Mouse (Mus musculus): Measurements from ENCODE around the gene Mad1l1. TPM values are rescaled to one million over a fixed set of nuclear protein-coding genes. Genes with fewer than 3 reads are reported as not detected.

Gene Mad1l1
- total RNA-seq, 1 experiment from 2014 or later: 38.8 TPM

DNA sequence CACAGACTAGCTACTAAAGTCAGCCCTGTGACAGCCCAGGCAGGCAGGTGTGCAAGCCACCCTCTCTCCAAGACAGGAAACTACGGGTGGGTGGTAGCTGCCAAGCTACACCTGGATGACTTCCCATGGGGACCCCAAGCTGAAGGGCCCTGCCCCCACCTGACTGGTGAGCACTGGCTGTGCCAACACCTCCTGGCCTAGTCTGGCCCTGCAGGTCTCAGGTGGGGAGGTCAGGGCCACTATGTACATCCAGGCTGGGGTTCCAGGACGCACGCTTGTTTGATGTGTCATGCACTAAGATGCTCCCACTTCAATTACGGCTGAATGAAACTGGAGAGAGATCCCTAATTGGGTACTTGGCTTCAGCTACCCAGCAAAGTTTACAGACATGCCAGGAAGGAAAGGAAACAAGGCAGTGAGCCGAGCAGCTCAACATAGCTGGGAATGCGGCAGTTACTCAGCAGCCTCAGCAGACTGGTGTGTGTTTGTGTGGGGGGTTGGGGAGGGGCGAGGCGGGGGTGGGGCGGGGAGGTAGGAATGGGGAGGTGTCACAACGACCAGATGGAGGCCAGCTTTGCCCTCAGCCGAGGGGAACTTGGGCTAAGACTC is 239.0 kb downstream of the Mad1l1 start:
- ATAC-seq (ENCODE audit: extremely low read depth, insufficient number of reproducible peaks, low FRiP score, poor library complexity, severe bottlenecking): no peak

DNA sequence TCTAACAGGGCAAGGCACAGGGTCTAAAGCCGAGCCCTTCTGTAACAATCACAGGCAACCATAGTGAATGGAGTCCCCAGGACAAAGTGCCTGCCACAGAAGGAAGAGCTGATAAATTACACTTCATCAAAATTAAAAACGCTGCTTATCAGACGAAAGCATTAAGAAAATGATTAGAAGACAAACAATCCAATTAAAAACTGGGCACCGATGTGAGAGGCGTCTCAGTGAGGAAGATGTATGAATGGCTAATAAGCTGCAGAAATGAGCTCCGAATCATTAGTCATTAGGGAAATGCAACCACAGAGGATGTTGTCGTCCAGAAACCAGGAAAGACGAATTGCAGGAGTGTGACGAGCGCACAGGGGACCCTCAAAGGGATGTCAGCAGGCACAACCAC is 240.3 kb downstream of the Mad1l1 start:
- ATAC-seq (ENCODE audit: extremely low read depth, insufficient number of reproducible peaks, low FRiP score, poor library complexity, severe bottlenecking): no peak

DNA sequence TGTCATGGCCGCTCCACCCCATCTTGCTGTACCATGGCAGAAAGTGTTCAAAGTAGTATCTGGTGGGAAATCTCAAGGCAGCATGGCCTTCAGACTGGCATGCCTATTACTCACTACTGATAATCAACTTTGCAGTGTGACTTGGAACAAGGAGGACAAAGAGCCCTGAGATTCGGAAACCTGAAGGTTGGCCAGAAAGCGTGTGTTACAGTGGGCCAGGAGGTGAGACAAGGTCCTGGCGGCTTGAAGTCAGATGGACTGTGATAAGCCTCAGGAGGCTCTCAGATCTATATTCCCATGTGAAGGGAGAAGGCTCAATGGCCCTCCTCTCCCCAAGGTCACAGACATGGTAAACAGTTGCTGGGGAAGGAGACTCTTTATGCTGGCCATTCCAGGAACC is 241.8 kb downstream of the Mad1l1 start:
- no peak for ATAC-seq (ENCODE audit: extremely low read depth, insufficient number of reproducible peaks, low FRiP score, poor library complexity, severe bottlenecking)

DNA sequence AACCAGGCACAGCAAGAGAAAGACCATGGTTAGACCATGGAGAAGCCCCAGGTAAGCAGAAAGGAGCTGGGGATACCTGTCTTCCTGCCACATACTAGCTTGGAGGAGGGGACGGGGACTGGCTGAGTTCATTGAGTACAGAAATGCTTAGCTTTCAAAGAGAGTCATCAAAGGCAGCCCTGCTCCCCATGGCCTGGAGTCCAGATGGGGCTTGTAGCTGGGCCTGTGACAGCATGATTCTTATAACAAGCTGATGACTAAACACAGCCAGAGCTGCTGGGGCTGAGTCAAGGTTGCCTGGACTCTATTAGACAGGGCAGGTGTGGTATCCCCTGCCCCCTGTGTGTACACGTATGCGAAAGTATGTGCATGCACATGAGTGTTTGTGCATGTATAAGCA is 242.9 kb downstream of the Mad1l1 start:
- no peak for ATAC-seq (ENCODE audit: extremely low read depth, insufficient number of reproducible peaks, low FRiP score, poor library complexity, severe bottlenecking)

DNA sequence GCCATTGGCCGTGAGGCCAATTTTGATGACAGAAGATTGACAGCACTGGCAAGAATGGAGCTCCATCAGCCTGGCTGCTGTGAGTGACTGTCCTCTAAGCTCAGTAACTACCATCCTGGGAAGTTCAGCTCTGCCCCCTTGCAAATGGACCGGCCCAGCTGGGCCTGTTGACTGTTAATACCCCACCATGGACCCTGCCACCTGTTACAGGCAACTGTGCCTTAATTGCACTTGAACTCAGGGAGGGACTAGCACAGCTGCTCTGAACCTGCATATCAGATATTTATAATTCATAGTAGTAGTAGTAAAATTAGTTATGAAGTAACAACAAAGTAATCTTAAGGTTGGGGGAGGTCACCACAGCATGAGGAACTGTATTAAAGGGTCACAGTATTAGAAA is 244.9 kb downstream of the Mad1l1 start:
- no peak for ATAC-seq (ENCODE audit: extremely low read depth, insufficient number of reproducible peaks, low FRiP score, poor library complexity, severe bottlenecking)

DNA sequence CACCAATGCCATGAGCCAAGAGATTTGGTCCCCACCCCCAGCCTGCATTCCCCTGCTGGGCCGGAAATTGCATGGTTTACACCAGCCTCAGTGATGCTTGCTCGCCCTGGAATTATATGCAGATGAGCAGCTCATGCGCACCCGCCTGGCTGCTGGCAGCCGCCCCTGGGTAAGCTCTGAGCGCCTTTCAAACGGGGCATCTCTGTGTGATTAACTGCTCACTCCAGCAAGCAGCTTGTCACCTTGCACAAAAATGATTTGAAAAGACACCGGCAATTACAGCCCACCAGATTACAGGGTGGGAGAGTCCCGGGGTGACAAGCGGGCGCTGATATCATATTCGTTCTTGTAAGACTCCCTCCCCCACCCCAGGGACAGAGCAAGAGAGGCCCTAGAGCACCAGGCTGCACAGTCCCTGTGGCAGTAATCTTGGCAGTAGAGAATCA is 247.7 kb downstream of the Mad1l1 start:
- ATAC-seq (ENCODE audit: extremely low read depth, insufficient number of reproducible peaks, low FRiP score, poor library complexity, severe bottlenecking): no peak

DNA sequence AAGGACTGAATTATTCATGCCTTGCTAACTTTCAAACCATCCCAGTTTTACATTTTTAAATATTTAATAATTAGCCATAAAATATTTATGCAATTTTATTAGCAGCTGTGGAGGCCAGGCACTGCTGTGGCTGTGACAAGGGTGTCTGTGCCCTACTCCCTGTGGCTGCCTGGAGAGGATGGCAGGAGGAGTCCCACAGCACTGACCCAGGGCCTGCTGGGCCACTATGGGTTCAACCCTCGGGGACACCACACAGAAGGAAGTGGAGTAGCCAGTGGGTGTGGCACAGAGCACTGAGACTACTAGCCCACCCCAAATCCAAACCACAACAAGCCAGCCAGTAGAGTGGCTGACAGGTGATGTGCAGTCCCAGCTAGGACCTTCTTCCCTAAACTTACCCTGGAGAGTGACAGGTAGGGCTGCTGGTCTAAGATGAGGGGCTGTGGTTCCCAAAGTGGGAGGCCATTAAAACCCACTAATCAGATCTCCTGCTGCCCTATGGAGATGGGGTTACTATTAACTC is 248.1 kb downstream of the Mad1l1 start:
- ATAC-seq (ENCODE audit: extremely low read depth, insufficient number of reproducible peaks, low FRiP score, poor library complexity, severe bottlenecking): no peak

DNA sequence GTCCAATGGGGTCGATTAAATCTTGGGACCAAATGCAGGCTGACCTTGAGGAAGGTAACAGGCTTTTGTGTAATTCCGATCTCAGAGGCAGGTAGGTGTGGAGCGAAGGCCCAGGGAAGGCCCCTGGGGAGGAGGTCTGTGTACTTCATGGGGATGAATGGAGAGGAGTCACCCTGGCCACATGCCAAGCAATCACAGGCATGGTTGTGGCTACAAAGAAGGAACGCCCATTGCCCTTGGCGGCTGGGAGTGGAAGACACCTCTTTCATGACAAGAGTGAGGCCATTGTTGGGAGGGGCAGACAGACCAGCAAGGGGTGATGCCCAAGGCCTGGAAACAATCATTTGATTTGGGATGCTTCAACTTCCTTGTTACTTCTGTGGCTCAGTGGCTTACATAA is 252.8 kb downstream of the Mad1l1 start:
- ATAC-seq (ENCODE audit: extremely low read depth, insufficient number of reproducible peaks, low FRiP score, poor library complexity, severe bottlenecking): no peak

DNA sequence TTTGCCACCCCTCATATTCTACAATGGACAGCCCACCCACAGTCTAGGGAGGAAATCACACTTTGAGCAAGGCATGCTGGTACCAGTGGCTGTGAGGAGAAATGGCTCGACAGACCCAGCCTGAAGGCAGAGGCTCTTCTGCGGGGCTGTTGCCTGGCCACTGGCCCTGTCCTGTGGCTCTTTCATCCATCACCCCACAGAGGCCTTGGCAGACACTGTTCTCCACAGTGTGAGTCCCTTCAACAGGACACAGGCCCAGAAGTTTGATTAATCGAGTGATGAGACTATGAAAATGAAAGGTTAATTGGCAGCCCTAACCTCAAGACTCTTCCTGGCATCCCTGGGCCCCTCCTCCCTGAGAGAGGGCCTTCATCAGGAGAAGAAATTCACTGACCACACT is 253.3 kb downstream of the Mad1l1 start:
- no peak for ATAC-seq (ENCODE audit: extremely low read depth, insufficient number of reproducible peaks, low FRiP score, poor library complexity, severe bottlenecking)

DNA sequence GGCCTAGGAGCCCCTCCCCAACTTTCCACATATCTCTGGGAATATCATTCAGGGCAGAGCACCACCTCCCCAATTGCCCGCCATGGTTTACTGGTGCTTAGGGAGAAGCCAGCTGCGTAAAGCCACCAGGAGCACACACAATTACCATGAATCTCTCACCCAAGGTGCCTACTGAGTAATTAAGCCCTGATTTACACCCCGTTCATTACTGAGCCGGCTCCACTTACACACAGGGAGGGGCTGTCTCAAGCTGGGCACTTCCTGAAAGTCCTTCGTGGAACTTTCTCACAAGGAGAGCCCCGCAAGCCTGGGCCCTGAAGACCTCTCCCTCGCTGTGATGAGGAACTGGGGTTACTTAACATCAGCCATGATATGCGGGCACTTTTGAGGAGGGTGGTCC is 254.6 kb downstream of the Mad1l1 start:
- ATAC-seq (ENCODE audit: extremely low read depth, insufficient number of reproducible peaks, low FRiP score, poor library complexity, severe bottlenecking): no peak

DNA sequence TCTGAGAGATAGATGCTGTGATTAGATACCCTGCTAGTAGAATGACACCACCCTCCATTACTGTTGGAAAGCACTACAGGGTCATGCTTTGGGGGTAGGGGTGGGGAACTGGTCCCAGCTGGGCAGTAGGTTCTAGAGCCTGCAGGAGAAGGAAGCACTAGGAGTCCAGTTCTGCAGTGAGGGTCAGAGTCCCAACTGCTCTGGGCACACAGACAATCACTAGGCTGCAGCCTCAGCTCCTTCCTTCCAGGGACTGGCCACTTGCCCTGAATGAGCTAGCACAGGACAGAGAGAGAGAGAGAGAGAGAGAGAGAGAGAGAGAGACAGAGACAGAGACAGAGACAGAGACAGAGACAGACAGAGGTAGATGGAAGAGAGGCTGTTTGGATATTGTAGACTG is 255.1 kb downstream of the Mad1l1 start:
- ATAC-seq (ENCODE audit: extremely low read depth, insufficient number of reproducible peaks, low FRiP score, poor library complexity, severe bottlenecking): no peak

DNA sequence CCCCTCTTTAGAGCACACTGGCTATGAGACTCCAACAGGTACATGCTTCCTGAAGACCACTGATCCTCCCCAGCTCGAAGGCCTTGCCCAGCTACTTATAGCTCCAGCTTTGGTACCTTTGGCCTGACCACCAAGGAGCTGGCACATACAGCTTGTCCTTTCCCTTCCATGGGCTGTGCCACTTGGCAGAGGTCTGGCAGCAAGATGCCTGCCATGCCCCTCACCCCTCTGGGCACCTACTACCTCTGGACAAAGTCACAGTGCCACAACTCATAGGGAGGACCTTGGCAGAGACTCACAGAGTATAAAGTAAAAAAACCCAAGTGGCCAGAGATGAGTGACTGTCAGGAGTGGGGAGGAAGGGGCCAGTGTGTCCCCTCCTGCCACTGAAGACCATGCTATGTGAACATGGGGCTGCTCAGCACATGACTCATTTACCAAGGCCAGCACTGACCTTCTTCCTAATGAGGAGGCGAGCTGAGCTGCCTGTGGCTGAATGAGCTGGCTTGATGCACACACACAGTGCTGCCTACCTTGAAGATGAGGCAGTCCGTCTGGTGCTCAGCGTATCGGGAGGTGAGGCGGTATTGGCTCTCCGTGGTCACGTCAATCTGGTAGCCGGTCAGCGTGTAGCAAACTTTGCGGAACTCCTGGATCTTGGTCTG is 255.9 kb downstream of the Mad1l1 start:
- ATAC-seq (ENCODE audit: extremely low read depth, insufficient number of reproducible peaks, low FRiP score, poor library complexity, severe bottlenecking): no peak

DNA sequence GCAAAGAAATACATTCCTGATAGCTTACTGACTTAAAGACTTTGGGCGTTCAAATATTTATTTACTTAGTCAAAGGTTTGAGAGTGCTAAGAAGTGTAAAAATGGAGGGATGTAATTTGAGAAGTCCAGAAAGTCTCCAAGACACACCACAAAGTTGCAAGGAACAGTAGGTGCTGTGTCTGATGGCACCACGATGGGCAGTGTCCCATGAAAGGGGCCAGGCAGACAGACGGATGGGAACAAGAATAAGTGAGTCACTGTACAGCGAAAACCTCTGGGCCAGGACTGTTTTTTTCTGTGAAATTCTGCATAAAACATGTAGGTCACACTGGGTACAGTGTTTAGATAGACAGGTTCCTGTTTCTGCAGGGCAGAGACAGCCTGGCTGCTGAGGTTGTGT is 256.8 kb downstream of the Mad1l1 start:
- ATAC-seq (ENCODE audit: extremely low read depth, insufficient number of reproducible peaks, low FRiP score, poor library complexity, severe bottlenecking): no peak

DNA sequence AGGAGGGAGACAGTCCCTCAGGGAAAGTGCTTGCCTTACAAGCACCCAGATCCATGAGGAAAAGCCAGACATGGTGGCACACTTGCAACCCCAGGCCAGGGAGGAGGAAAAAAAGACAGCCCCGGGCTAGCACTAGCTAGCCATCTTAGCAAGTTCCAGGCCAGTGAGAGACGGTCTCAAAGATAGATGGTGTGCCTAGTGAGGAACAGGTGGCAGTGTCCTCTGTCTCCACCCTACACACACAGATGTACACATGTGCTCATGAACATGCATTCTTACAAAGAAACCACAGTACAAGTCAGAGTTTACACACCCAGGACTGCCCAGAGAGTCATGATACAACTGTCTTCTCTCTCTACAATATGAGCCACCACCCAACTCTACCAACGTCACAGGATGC is 258.5 kb downstream of the Mad1l1 start:
- no peak for ATAC-seq (ENCODE audit: extremely low read depth, insufficient number of reproducible peaks, low FRiP score, poor library complexity, severe bottlenecking)

DNA sequence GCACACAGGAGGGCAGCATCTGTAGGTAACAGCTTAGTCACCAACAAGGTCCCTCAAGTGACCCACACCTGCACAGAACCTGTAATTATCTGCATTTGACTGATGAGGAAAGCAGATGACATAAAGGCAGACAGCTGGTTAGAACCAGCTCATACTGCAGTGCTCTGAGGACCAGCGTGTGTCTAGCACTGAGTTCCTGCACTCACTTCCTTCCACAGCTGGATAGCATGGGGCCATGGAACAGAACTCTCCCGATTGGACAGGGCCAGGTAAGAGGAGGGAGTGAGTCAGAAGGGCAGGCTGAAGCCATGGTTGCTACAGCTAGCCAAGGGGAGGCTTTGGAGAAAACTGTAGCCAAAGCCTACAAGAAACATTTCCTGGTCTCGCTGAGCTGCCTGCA is 259.0 kb downstream of the Mad1l1 start:
- no peak for ATAC-seq (ENCODE audit: extremely low read depth, insufficient number of reproducible peaks, low FRiP score, poor library complexity, severe bottlenecking)

DNA sequence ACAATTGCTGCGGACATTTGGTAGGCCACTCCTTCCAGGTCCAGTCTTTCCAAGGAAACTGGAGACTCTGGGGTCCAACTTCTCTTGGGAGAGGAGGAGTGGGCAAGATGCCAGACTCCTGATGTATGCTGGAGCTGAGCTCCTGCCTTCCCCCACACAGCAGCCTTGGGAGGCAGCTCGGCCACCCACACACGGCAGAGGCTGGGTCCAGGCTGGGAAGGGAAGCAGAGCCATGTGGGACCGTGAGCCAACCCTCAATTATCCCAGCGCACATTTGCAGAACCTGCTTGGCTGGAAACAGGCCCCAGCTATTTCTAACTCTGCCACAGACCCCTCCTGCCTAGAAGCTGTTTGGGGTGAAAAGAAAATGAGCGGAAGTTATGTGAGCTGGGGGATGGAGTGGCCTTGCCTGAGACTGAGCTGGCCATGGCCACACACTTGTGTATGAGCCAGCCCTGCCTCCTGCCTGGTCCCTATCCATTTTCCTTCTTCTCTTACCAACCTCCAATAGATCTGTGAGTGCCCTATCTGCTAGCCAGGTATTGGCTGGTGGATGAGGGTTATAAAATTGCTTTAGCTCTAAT is 260.0 kb downstream of the Mad1l1 start:
- ATAC-seq (ENCODE audit: extremely low read depth, insufficient number of reproducible peaks, low FRiP score, poor library complexity, severe bottlenecking): no peak

DNA sequence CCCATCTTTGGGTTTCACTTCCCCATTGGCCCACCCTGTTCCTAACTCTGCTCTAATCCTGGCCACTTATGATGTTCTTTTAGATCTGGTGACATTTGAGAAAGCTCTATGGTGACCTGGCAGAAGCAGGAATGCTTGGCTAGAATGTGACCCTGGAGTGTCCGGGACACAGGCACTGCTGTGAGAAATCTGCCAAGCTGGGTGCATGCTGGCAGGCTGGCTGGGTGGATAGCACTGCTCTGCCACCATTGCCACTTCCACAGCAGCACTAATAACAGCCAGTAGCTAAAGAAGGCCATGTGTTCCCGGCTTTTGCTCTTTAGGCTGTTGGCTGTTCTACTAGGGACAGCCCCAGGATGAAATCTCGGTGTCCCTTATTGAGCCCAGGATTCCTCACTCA is 265.1 kb downstream of the Mad1l1 start:
- no peak for ATAC-seq (ENCODE audit: extremely low read depth, insufficient number of reproducible peaks, low FRiP score, poor library complexity, severe bottlenecking)

DNA sequence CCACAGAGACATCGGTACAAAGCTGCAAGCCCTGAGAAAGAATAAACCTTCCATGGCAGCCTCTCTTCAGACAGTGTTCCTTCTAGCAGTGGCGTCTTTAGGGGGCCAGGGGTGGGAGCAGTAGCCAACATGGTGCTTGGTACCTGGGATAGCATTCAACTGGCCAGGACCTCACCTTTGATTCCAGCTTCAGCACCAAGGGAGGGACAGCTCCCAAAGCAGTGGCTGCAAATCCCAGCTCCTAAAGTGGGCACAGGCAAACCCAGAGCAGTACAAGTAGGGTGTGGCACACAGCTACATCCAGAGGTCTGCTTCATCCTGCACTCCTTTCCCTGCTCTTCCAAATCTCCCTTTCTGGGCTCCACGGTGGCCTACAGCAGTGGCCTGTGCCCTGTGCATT is 265.9 kb downstream of the Mad1l1 start:
- no peak for ATAC-seq (ENCODE audit: extremely low read depth, insufficient number of reproducible peaks, low FRiP score, poor library complexity, severe bottlenecking)

DNA sequence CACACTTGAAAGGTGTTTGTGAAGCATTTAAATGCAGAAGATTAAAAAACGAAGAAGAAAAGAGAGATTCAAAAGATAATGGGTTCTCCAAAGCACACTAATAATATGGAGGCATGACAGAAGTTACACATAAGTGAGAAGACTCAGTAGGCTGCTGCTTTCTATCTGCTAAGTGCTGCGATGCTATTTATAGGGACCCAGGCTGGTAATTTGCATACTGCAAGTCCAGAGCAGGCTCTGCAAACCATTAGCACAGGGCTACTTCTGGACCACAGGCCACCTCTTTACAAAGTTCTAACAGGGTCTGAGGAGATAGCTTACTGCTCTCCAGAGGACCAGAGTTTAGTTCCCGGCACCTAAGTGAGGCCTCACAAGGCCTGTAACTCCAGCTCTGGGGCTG is 267.7 kb downstream of the Mad1l1 start:
- no peak for ATAC-seq (ENCODE audit: extremely low read depth, insufficient number of reproducible peaks, low FRiP score, poor library complexity, severe bottlenecking)

DNA sequence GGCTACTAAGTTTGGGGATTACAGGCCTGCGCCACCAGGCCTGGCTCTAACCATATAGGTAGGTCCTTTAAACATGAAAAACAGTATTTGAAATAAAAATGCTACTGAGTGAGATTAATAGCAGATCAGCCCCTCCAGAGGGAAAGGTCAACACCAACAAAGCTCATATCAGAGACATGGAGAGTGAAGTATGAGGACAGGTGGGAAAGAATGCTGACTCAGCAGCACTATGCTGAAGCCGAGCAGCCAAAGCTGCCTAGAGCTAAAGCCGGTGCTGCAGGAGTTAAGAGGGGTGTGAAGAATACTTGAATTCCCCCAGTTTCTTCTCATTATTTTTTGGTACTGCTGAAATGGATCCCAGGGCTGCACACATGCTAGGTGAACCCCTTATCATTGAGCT is 268.9 kb downstream of the Mad1l1 start:
- ATAC-seq (ENCODE audit: extremely low read depth, insufficient number of reproducible peaks, low FRiP score, poor library complexity, severe bottlenecking): no peak

All from neutrophil, adult 5-6 weeks (primary cell).